Mouse (Mus musculus): ENCODE data around the gene Casz1.

Gene Casz1

GRCm38 (mm10) chr4:148803031-148803430 is 1.2 kb upstream of the Casz1 start:
- DNase-seq: no peak

GRCm38 (mm10) chr4:148803636-148804035 is 593 bp upstream of the Casz1 start:
- no peak for DNase-seq

- DNase-seq: no peak
Observed at GRCm38 (mm10) chr4:148804780-148805160, 541 bp downstream of the Casz1 start.

GRCm38 (mm10) chr4:148805161-148805810 is 1.1 kb downstream of the Casz1 start:
- peak; percentile 61 for DNase-seq

- DNase-seq: peak; percentile 58
Observed at GRCm38 (mm10) chr4:148805811-148806747, 1.9 kb downstream of the Casz1 start.

GRCm38 (mm10) chr4:148806836-148807235 is 2.6 kb downstream of the Casz1 start:
- peak; percentile 41 for DNase-seq

GRCm38 (mm10) chr4:148807397-148807796 is 3.2 kb downstream of the Casz1 start:
- no peak for DNase-seq

- no peak for DNase-seq
Observed at GRCm38 (mm10) chr4:148808839-148809238, 4.6 kb downstream of the Casz1 start.

- no peak for DNase-seq
Observed at GRCm38 (mm10) chr4:148810706-148811105, 6.5 kb downstream of the Casz1 start.

- peak; percentile 47 for DNase-seq
Observed at GRCm38 (mm10) chr4:148811940-148812339, 7.7 kb downstream of the Casz1 start.

GRCm38 (mm10) chr4:148813247-148813646 is 9.0 kb downstream of the Casz1 start:
- no peak for DNase-seq

GRCm38 (mm10) chr4:148816556-148816955 is 12.3 kb downstream of the Casz1 start:
- no peak for DNase-seq

- no peak for DNase-seq
Observed at GRCm38 (mm10) chr4:148818161-148818560, 13.9 kb downstream of the Casz1 start.

GRCm38 (mm10) chr4:148820171-148820570 is 15.9 kb downstream of the Casz1 start:
- no peak for DNase-seq

GRCm38 (mm10) chr4:148823281-148823680 is 19.1 kb downstream of the Casz1 start:
- no peak for DNase-seq

GRCm38 (mm10) chr4:148830350-148830749 is 26.1 kb downstream of the Casz1 start:
- DNase-seq: no peak

- peak; percentile 35 for DNase-seq
Observed at GRCm38 (mm10) chr4:148833245-148833990, 29.2 kb downstream of the Casz1 start.

- no peak for DNase-seq
Observed at GRCm38 (mm10) chr4:148836391-148836790, 32.2 kb downstream of the Casz1 start.

- no peak for DNase-seq
Observed at GRCm38 (mm10) chr4:148837046-148837445, 32.8 kb downstream of the Casz1 start.

GRCm38 (mm10) chr4:148837644-148838043 is 33.4 kb downstream of the Casz1 start:
- no peak for DNase-seq

- no peak for DNase-seq
Observed at GRCm38 (mm10) chr4:148842302-148842701, 38.1 kb downstream of the Casz1 start.

GRCm38 (mm10) chr4:148844921-148845320 is 40.7 kb downstream of the Casz1 start:
- no peak for DNase-seq

- peak; percentile 87 for DNase-seq
Observed at GRCm38 (mm10) chr4:148846203-148846602, 42.0 kb downstream of the Casz1 start.

Measured in kidney, adult 18-20 months (tissue).